Mouse (Mus musculus): ENCODE measurements around the gene Glb1l2.

- TF ChIP-seq POLR2A (IDR thresholded peaks at IDR 0.05; ENCODE audit: borderline replicate concordance, control insufficient read depth, low read depth, low read length) (no peak), CTCF (IDR thresholded peaks at IDR 0.05; ENCODE audit: control insufficient read depth, insufficient read depth, low read length) (no peak)
Measured at GRCm38 (mm10) chr9:26800357-26800756, 5.9 kb downstream of the Glb1l2 start.
